Mouse (Mus musculus) cerebellum, adult 9-10 months (tissue): ENCODE data around the gene Pno1.
"Not testable (repeated sequence)": the region's sequence is repeated elsewhere in the genome, so short reads cannot be mapped to it uniquely, and the experiment has no call there.

Experiments
- DNase-seq: peaks from one replicate; pipeline ENCODE4 v3.0.0; 2022

The Pno1 gene

GRCm38 (mm10) chr11:17211258-17212140 lies at the start of gene Pno1:
Gene Pno1, minus strand, starts transcription at chr11:17211568.
- peak; percentile 98 for DNase-seq

- DNase-seq, result peak; percentile 45
Measured at GRCm38 (mm10) chr11:17257861-17258260, 46.5 kb upstream of the Pno1 start.

DNA sequence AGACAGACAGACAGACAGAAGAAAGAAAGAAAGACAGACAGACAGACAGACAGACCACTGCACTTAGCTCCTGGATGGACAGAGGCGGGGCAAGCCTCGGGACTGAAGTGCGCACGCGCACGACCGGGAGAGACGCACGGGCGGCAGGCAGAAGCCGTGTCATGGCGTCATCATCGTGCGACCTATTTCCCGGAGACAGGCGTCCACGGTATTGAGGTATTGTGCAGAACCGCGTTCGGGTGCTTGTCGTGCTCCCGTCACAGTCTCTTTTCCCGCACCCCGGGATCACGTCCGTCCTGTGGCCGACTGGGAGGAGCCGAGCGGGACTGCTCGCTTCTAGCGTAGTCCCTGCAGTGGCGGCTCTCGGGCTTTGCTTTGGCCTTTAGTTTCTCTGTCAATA lies 46.1 kb upstream of the Pno1 start, which contains the start of gene C1d:
Gene C1d (plus strand): TSS at position 137 of the 400 bp plus-strand sequence.
- DNase-seq, result peak; percentile 95

GRCm38 (mm10) chr11:17256813-17257365 lies 45.5 kb upstream of the Pno1 start:
- DNase-seq, result peak; percentile 46

- DNase-seq, result no peak
Measured at GRCm38 (mm10) chr11:17248715-17249114, 37.3 kb upstream of the Pno1 start.

- DNase-seq, result not testable (repeated sequence)
Measured at GRCm38 (mm10) chr11:17238598-17238997, 27.2 kb upstream of the Pno1 start.

DNA sequence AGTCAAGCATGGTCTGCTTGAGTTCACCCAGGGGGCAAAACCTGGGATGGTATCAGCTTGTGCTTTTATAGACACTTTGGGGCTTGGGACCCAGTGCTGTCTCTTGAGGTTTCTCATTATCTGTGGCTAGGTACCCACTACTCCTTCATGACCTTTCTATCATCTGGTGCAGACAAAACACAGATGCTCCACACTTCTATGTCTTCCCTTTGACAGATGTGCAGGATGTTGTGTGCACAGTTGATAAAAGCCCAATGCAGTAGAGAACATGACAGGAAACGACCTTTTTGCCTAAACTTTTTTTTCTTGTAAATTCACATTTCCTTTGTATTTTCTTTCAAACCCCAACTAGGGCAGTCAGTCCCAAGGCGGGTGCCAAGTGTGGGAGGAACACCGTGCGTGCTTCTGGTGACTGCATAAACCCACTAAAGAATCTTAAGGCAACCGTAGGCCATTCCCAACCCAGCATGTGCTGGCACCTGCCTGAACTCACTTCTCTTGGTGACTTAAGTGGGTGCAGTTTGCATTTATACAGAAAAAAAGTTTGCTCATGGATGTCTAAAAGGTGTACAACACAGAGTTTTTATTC lies 25.2 kb upstream of the Pno1 start:
- no peak for DNase-seq

GRCm38 (mm10) chr11:17232792-17233191 lies 21.4 kb upstream of the Pno1 start:
- DNase-seq, result no peak

DNA sequence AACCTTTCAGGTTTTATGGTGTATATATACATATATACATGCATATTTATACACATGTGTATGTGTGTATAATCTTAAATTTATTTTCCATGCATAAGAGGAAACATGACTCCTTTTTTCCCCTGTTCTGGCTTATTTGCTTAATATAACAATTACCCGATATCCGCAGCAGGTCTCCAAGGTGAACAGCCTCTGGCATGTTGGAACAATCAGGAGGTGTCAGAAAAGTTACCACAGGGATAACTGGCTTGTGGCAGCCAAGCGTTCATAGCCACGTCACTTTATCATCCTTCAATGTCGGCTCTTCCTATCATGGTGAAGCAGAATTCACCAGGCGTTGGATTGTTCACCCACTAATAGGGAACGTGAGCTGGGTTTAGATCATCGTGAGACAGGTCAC lies 9.8 kb upstream of the Pno1 start:
- DNase-seq, result no peak

DNA sequence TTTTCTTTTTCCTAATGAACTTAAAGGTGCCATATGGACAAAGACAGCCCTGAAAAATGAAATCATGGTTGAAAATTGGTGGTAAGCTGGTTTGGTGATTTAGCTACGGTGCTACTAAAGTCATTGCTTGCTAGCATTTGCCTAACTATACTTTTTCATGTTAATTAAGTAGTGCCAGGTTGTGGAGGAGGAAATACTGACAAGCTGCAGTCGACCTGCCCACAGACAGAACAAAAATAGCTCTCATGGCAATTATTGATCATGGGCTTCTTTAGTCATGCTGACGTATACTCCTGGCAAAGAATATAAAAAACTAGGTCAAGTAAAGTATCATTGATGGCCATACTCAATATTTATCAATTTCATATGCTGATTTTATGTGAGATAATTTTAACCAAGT lies 4.1 kb upstream of the Pno1 start:
- DNase-seq, result no peak

GRCm38 (mm10) chr11:17212903-17213509 lies 1.6 kb upstream of the Pno1 start:
- DNase-seq, result no peak

- no peak for DNase-seq
Measured at GRCm38 (mm10) chr11:17212141-17212495, 750 bp upstream of the Pno1 start.

GRCm38 (mm10) chr11:17202481-17202880 lies 8.9 kb downstream of the Pno1 start:
- DNase-seq, result no peak

GRCm38 (mm10) chr11:17200936-17201335 lies 10.4 kb downstream of the Pno1 start:
- no peak for DNase-seq

DNA sequence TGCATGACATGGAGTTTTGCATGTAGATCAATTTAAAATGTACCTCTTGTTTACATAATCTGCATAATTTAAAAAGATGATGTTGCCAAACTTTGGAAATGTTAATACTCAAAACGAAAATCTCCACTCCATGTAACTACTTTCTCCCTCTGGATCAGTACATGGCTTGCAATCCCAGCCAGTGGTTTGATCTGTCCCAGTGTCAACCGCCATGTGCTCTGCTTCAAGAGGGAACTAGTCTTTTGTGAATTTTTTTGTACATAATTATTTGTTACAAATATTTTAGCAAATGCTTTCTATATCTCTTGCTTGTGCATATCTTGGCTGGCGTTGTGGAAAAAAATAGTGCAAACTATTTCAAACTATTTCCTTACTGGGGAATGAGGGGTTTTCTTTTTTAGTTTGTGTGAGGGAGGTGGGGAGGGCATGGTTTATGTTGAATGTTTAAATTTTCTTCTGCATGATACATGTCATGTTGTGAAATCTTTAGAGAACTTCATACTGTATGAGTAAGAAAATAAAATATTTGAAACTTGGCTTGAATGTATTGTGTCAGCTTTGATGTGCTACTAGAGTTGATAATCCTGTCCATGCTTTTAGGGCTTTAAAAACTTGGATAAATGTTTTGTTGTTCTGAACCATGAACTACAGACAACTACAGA lies 11.4 kb downstream of the Pno1 start:
- DNase-seq, result no peak

DNA sequence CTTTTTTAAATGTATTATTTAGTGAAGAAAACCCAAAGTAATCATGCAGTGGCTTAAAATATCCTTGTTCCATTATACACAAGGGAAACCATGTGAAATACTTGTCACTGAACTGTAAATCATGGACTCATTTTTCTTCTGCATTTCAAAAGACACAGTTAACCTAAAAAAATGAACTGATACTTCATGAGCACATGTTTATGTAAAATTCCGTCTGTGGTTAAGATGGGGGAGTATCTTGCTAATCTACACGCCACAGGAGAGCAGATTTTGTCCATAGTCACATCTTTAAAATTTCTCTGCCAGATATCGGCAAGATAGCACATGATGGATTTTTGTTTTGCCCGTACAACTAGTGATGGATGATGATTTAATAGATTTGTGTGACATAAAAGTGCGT lies 12.2 kb downstream of the Pno1 start:
- no peak for DNase-seq

GRCm38 (mm10) chr11:17192151-17192844 lies 19.1 kb downstream of the Pno1 start:
- DNase-seq, result no peak

- no peak for DNase-seq
Measured at GRCm38 (mm10) chr11:17188786-17189185, 22.6 kb downstream of the Pno1 start.

DNA sequence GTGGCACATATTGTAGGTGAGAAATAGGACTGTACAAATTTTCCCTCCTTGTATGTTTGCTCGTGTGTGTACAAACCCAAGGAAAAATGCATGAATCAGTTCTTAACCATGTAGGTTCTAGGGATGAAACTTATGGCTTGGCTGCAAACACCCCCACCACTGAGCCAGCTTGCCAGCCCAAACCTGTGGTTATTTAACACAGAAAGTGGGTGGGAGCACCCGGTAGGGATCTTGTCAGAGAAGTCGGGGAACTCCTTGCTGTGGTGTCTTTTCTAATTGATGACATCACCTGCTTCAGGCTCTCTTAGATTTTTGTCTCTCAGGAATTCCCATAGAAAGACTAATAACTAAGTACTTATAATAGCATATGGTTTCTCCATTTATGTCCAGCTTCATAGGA lies 23.7 kb downstream of the Pno1 start:
- DNase-seq, result no peak

DNA sequence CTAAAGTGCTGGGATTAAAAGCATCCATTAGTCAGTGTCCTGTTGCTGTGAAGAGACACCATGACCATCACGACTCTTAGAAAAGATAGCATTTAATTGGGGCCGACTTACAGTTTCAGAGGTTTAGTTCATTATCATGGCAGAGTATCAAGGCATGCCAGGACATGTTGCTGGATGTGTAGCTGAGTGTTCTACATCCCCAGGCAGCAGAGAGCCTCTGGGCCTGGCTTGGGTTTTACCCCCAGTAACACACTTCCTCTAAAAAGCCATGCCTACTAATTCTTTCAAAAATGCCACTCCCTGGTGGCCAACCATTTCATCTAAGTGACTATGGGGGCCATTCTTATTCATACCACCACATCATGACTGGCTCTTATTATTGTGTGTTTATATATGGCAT lies 28.2 kb downstream of the Pno1 start:
- DNase-seq, result no peak

GRCm38 (mm10) chr11:17181807-17182206 lies 29.6 kb downstream of the Pno1 start, which contains the start of gene Wdr92:
Gene Wdr92, plus strand, starts transcription at chr11:17182107.
- no peak for DNase-seq

DNA sequence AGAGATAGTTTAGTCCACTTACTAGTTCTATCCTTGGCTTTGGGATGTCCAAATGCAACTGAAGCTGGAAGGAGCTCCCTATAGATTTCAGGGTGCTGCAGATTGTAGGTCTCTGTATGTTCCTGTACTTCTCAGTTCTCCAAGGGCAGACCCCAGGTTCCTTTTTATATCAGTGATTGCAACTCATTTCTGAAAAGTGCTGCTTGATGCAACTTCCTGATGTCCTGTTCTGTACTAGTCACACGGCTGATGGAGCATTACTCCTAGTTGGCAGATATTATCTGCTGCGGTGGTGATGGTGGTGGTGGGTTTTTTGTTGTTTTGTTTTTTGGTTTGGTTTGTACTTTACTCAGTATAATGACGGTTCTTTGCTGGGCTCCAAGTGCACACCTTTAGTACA lies 30.6 kb downstream of the Pno1 start:
- DNase-seq, result no peak
